Mouse (Mus musculus): ENCODE data around the gene Olfr464.

DNA sequence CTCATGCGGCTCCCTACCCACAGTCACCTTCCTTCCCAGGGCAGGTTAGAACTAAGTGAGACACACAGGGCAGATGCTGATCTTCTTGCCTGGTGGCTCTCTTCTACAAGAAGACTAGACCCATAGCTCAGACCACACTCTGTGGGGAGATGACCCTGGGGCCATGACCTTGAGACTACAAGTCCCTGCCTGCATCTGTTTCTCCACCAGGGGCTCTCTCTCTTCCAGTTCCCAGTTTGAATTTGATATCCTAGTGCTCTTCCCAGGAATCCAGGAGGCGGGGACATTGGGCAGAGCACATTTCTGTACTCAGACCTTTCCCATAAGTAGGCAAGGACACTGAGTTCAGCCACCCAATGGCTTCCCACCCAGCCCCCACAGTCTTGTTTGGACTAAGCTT is 50.7 kb downstream of the Olfr464 start:
- no peak for TF ChIP-seq ZNF384 (IDR thresholded peaks at IDR 0.05; ENCODE audit: low read depth, low read length)
- TF ChIP-seq HCFC1 (IDR thresholded peaks at IDR 0.05; ENCODE audit: borderline replicate concordance, insufficient read depth, low read length): no peak
